Mouse (Mus musculus): ENCODE data around the gene Rnf10.

Gene Rnf10

GRCm38 (mm10) chr5:115274771-115275170 is 2.1 kb upstream of the Rnf10 start:
- DNase-seq: no peak

- no peak for DNase-seq
These were observed 1.7 kb upstream of the Rnf10 start for GRCm38 (mm10) chr5:115274353-115274752.

- no peak for DNase-seq
These were observed 944 bp upstream of the Rnf10 start for GRCm38 (mm10) chr5:115273549-115274135.

- peak; percentile 49 for DNase-seq
These were observed 527 bp downstream of the Rnf10 start for GRCm38 (mm10) chr5:115271931-115272811.

GRCm38 (mm10) chr5:115269969-115270368 is 2.7 kb downstream of the Rnf10 start:
- DNase-seq: no peak

GRCm38 (mm10) chr5:115268266-115268665 is 4.4 kb downstream of the Rnf10 start:
- no peak for DNase-seq

GRCm38 (mm10) chr5:115267469-115268045 is 5.1 kb downstream of the Rnf10 start:
- DNase-seq: no peak

- no peak for DNase-seq
These were observed 5.8 kb downstream of the Rnf10 start for GRCm38 (mm10) chr5:115266787-115267468.

GRCm38 (mm10) chr5:115266340-115266739 is 6.4 kb downstream of the Rnf10 start:
- DNase-seq: no peak

- DNase-seq: no peak
These were observed 10.0 kb downstream of the Rnf10 start for GRCm38 (mm10) chr5:115262502-115263291.

- DNase-seq: no peak
These were observed 10.8 kb downstream of the Rnf10 start for GRCm38 (mm10) chr5:115261880-115262279.

- DNase-seq: no peak
These were observed 11.6 kb downstream of the Rnf10 start for GRCm38 (mm10) chr5:115261141-115261540.

GRCm38 (mm10) chr5:115260356-115260755 is 12.3 kb downstream of the Rnf10 start:
- DNase-seq: no peak

GRCm38 (mm10) chr5:115256909-115257546 is 15.7 kb downstream of the Rnf10 start:
- no peak for DNase-seq

- no peak for DNase-seq
These were observed 17.2 kb downstream of the Rnf10 start for GRCm38 (mm10) chr5:115255472-115255871.

- DNase-seq: no peak
These were observed 32.5 kb downstream of the Rnf10 start for GRCm38 (mm10) chr5:115240191-115240590.

- peak; percentile 31 for DNase-seq
These were observed 33.9 kb downstream of the Rnf10 start for GRCm38 (mm10) chr5:115238729-115239195.

GRCm38 (mm10) chr5:115237803-115238728 is 34.6 kb downstream of the Rnf10 start:
- DNase-seq: peak; percentile 96

- peak; percentile 90 for DNase-seq
These were observed 36.9 kb downstream of the Rnf10 start, which contains the start of gene Pop5 for GRCm38 (mm10) chr5:115235786-115236263. Gene Pop5 (plus strand): TSS chr5:115235836.

GRCm38 (mm10) chr5:115235323-115235771 is 37.4 kb downstream of the Rnf10 start:
- peak; percentile 55 for DNase-seq
